Mouse (Mus musculus): ENCODE results near the gene Pcyt1a. TPM values are rescaled to one million over a fixed set of nuclear protein-coding genes. Genes with fewer than 3 reads are reported as not detected.

Pcyt1a gene
- polyA plus RNA-seq, 1 experiment from 2014 or later: 47.6 TPM

DNA sequence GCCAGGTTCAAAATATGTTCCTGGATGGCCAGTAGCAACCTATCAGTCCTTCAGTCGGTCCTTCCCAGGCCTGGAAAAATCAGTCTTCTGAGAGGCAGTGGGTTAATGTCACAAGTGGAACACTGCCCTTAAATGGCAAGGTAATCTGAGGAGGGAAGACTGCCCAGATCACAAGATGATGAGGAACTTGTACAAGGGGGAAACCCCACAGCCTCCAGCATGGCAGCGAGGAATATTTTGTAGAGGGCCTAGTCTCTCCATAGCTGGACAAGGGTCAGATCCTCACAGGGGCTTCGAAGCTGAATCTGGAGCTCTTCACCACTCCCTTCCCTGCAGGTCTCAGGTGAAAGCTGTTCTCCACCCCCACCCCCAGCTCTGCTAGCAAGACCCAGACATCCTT is 27.9 kb upstream of the Pcyt1a start:
- Histone ChIP-seq H3K4me1 (no peaks in the 10 kb centered on the region), H3K27me3 (no peaks in the 10 kb centered on the region), H3K9ac (replicated peaks) (no peak overlapping the region), H3K4me2 (replicated peaks) (no peak overlapping the region), H3K27ac (replicated peaks) (no peak overlapping the region), H3K9me3 (no peaks in the 10 kb centered on the region), H3K4me3 (no peak overlapping the region), H3K36me3 (no peaks in the 10 kb centered on the region)
- 83% methylated on average over 3 of the region's 3 CpGs for WGBS
- no peak for ATAC-seq (replicated peaks)

DNA sequence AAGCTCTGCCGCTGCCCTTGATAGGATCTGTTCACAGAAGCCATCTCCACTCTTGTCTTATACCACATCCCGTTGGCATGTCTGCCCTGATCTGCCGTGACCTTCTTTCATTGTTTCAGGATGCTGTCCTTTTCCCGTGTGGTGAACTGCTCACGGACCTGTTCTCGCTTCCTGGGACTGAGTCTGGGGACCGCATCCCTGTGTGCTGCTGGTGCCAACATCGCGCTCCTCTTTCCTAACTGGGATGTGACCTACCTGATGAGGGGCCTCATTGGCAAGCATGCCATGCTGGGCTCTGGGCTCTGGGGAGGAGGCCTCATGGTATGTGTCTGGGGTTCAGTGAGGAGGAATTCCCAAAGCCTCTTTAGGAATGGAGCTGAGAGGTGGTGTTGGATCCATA is 25.0 kb upstream of the Pcyt1a start:
- no peaks in the 10 kb centered on the region for H3K9me3 ChIP-seq
- 95% methylated on average over 9 of the region's 9 CpGs for WGBS
- no peak overlapping the region for H3K27ac ChIP-seq (replicated peaks)
- H3K4me3 ChIP-seq: no peak overlapping the region
- H3K9ac ChIP-seq (replicated peaks): no peak overlapping the region
- H3K4me2 ChIP-seq (replicated peaks): no peak overlapping the region
- H3K4me1 ChIP-seq: no peaks in the 10 kb centered on the region
- no peak for ATAC-seq (replicated peaks)
- no peaks in the 10 kb centered on the region for H3K27me3 ChIP-seq
- no peaks in the 10 kb centered on the region for H3K36me3 ChIP-seq

DNA sequence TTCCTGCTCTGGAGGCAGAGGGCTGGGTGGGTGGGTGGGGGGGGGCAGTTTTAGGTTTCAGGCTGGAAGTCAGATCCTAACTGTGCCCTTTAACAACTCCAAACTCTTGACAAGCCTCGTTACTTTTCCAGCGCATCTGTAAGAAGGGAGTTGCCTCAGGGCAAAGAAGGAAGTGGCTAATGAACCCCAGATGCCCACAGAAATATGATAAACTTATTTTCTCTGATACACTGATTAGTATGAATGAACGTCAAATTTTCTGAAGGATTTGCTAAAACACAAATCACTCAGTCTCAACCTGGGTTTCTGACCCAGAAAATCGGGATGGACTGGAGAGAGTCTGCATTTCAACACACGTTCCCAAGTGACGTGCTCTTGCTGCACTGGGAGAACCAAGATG is 24.1 kb upstream of the Pcyt1a start:
- no peaks in the 10 kb centered on the region for H3K9me3 ChIP-seq
- no peaks in the 10 kb centered on the region for H3K36me3 ChIP-seq
- no peaks in the 10 kb centered on the region for H3K4me1 ChIP-seq
- H3K4me2 ChIP-seq (replicated peaks): no peak overlapping the region
- no peak overlapping the region for H3K27ac ChIP-seq (replicated peaks)
- no peak overlapping the region for H3K9ac ChIP-seq (replicated peaks)
- no peak for ATAC-seq (replicated peaks)
- WGBS: 81% methylated on average over 6 of the region's 6 CpGs
- no peaks in the 10 kb centered on the region for H3K27me3 ChIP-seq
- H3K4me3 ChIP-seq: no peak overlapping the region

DNA sequence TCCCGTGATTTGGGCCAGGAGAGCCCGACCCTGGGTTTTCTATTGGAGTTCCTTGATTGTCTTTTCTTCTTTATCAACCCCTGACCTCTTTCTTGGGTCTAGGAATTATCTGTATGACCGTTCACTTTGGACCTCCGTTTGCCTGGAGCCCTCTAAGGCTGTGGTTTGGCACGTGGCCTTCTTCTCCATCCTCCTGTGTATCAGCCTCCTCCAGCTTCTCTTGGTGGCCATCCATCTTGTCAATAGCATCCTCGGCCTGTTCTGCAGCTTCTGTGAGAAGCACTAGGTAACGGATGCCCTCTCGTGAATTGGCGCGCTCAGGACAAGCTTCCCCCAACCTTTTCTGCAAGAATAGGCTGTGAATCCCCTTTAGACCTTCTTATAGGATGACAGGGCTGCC is 23.0 kb upstream of the Pcyt1a start:
- WGBS: 86% methylated on average over 10 of the region's 10 CpGs
- H3K36me3 ChIP-seq: no peaks in the 10 kb centered on the region
- no peaks in the 10 kb centered on the region for H3K4me1 ChIP-seq
- H3K4me3 ChIP-seq: no peak overlapping the region
- no peak overlapping the region for H3K4me2 ChIP-seq (replicated peaks)
- ATAC-seq (replicated peaks): no peak
- H3K9me3 ChIP-seq: no peaks in the 10 kb centered on the region
- H3K27me3 ChIP-seq: no peaks in the 10 kb centered on the region
- no peak overlapping the region for H3K27ac ChIP-seq (replicated peaks)
- H3K9ac ChIP-seq (replicated peaks): no peak overlapping the region

DNA sequence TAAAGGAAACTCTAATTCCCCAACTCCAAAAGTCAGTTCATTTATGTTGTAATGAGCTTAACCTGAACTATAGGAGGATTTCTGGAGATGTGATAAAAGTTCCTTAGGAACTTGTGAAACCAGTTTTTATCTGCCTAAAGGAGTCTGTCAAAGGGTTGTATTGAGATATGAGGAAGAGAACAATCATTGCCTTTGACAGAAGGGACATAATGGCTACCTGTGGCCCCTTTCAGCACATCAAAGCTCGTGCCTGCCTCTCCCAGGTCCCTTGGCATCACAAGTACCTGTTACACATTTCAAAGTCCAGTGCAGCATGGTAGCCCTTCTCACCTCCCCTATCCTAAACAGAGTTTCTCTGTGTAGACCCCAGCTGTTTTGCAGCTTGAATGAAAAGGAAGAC is 13.3 kb upstream of the Pcyt1a start:
- 77% methylated on average over 1 of the region's 1 CpGs for WGBS
- no peak overlapping the region for H3K4me3 ChIP-seq
- no peaks in the 10 kb centered on the region for H3K36me3 ChIP-seq
- H3K9me3 ChIP-seq: no peaks in the 10 kb centered on the region
- H3K9ac ChIP-seq (replicated peaks): no peak overlapping the region
- ATAC-seq (replicated peaks): no peak
- no peak overlapping the region for H3K4me2 ChIP-seq (replicated peaks)
- H3K27ac ChIP-seq (replicated peaks): no peak overlapping the region
- peaks cover 14% of the 10 kb centered on the region for H3K4me1 ChIP-seq
- no peaks in the 10 kb centered on the region for H3K27me3 ChIP-seq

DNA sequence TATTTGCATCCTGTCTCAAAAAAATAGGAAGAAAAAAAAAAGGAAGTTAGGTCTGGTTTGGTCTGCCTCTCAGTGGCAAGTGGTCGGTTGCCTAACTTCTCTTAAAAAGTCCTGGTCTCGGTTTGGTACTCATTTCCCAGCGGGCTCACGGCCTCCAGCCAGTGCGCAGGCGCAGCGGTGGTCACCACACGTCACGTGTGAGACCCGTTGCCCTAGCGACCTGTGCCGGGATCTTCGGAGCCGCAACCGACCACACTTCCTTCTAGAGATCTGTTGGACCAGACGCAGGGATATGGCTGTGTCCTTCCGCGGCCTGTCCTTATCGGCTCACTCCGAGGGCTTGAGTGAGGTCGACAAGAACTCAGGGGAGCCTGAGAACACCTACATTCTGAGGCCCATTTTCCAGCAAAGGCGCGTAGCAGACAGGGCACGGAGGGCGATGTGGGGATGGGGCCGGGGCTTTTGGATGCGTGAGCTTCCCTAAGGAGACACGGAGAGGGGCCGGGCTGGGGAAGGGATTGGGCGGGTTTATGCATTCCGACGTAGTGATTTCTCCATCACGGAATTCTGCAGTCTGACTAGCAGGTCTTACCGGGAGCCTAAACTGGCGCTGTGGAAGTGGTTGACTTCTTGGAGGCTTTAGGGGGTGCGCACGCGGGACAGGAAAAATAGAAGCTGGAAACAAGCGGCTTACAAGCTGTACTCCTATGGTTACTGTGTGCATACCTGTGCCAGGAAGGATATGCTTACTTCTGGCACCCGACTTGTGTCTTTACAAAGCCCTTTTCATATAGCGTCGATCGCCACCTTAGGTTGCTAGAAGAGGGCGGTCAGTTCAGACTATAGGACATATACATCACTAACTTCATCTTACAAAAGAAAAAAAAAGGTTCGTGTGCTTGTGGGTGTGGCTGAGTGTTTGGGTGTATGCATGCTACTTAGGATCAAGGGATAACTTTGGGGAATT is 10.9 kb upstream of the Pcyt1a start, which contains the start of gene Tctex1d2:
Tctex1d2 (plus strand) TSS at position 186 of the 967 bp plus-strand sequence.
- H3K4me1 ChIP-seq: peaks cover 14% of the 10 kb centered on the region
- H3K9ac ChIP-seq (replicated peaks): peak within 1 kb of the TSS; percentile 82
- H3K27ac ChIP-seq (replicated peaks): peak within 1 kb of the TSS; percentile 90
- peak within 1 kb of the TSS; percentile 75 for H3K4me3 ChIP-seq
- H3K4me2 ChIP-seq (replicated peaks): peak within 1 kb of the TSS; percentile 71
- WGBS: under 1% methylated on average over 45 of the region's 45 CpGs
- H3K9me3 ChIP-seq: no peaks in the 10 kb centered on the region
- H3K27me3 ChIP-seq: no peaks in the 10 kb centered on the region
- ATAC-seq (replicated peaks): peak; percentile 95
- no peaks in the 10 kb centered on the region for H3K36me3 ChIP-seq

- no peaks in the 10 kb centered on the region for H3K27me3 ChIP-seq
- H3K36me3 ChIP-seq: no peaks in the 10 kb centered on the region
- H3K4me3 ChIP-seq: no peak overlapping the region
- H3K4me1 ChIP-seq: peaks cover 23% of the 10 kb centered on the region
- ATAC-seq (replicated peaks): no peak
- no peak overlapping the region for H3K4me2 ChIP-seq (replicated peaks)
- H3K9ac ChIP-seq (replicated peaks): no peak overlapping the region
- no peak overlapping the region for H3K27ac ChIP-seq (replicated peaks)
- no peaks in the 10 kb centered on the region for H3K9me3 ChIP-seq
- WGBS: 91% methylated on average over 3 of the region's 3 CpGs
Measured at GRCm38 (mm10) chr16:32427506-32427905, 3.2 kb upstream of the Pcyt1a start.

DNA sequence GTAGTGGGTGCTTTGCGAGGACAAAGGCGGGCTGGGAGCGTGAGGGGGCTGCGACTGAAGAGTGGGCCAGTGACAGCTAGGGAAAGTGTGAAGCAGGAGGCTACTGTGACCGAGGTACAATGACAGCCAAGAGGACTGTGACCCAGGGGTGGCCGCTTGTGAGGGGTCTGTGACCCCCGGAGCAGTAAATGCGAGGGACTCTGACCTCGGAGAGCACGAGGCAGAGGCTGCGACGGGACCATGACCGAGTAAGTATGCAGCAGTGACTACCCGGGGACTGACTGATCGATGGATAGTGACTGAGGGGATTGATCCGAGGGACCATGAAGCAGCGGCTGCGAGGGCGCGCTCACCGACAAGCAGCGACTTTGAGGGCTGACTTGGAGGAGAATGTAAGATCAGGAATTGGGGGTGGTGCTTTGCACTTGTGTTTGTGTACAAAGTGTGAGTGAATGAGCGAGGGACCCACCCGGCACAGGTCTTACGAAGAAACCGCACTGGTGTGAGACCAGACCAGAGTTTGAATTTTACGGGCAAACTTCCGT is 398 bp downstream of the Pcyt1a start:
- Histone ChIP-seq H3K27ac (replicated peaks) (peak overlapping the region; percentile 88), H3K27me3 (no peaks in the 10 kb centered on the region), H3K4me1 (peaks cover 24% of the 10 kb centered on the region), H3K4me2 (replicated peaks) (peak overlapping the region; percentile 69), H3K9ac (replicated peaks) (peak overlapping the region; percentile 89), H3K9me3 (no peaks in the 10 kb centered on the region), H3K36me3 (no peaks in the 10 kb centered on the region), H3K4me3 (peak overlapping the region; percentile 83)
- 1% methylated on average over 28 of the region's 28 CpGs for WGBS
- peak; percentile 69 for ATAC-seq (replicated peaks)

DNA sequence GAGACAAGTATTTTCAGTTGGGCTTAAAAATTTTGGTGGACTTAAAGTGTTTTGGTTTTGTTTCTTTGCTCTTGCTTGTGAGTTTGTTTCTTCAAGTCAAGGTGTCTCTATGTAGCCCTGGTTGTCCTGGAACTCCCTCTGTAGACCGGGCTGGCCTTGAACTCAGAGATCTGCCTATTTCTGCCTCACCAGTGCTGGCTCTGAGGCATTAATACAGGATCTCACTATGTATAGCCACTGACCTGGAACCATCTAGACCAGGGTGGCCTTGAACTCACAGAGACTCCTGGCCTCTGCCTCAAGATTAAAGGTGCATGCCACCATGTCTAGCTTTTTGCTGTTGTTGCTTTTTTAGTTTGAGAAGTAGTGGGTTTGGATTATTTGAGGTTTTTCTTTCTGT is 1.2 kb downstream of the Pcyt1a start:
- Histone ChIP-seq H3K4me1 (peaks cover 24% of the 10 kb centered on the region), H3K36me3 (no peaks in the 10 kb centered on the region), H3K27me3 (no peaks in the 10 kb centered on the region), H3K4me2 (replicated peaks) (peak overlapping the region; percentile 69), H3K9ac (replicated peaks) (no peak overlapping the region), H3K27ac (replicated peaks) (no peak overlapping the region), H3K4me3 (peak overlapping the region; percentile 83; the same call in 1 of the 2 replicates), H3K9me3 (no peaks in the 10 kb centered on the region)
- 90% methylated on average over 1 of the region's 1 CpGs for WGBS
- ATAC-seq (replicated peaks): no peak

- Histone ChIP-seq H3K4me2 (replicated peaks) (no peak overlapping the region), H3K4me3 (no peak overlapping the region), H3K27me3 (no peaks in the 10 kb centered on the region), H3K9me3 (no peaks in the 10 kb centered on the region), H3K36me3 (no peaks in the 10 kb centered on the region), H3K27ac (replicated peaks) (no peak overlapping the region), H3K4me1 (peaks cover 24% of the 10 kb centered on the region), H3K9ac (replicated peaks) (no peak overlapping the region)
- WGBS: 89% methylated on average over 2 of the region's 2 CpGs
- no peak for ATAC-seq (replicated peaks)
Measured at GRCm38 (mm10) chr16:32433138-32433537, 2.4 kb downstream of the Pcyt1a start.

DNA sequence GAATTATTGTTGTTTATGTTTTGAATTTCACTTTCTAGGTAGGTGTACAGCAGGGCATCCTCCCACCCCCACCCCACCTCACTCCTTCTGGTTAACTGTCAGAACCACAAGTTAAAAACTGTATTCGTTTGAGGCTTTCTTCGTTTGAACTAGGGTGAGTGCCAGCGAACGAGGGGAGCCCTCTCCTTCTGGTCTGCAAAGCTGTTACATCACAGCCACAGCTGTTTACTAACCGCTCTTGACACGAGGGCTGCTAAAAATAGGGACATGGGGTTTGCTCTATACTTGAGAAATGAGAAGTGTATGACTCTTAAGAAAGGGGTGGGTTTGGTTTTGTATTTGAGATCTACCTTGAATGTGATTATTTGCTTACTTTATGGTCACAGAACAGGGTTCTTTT is 3.3 kb downstream of the Pcyt1a start:
- Histone ChIP-seq H3K4me3 (no peak overlapping the region), H3K36me3 (no peaks in the 10 kb centered on the region), H3K9me3 (no peaks in the 10 kb centered on the region), H3K27me3 (no peaks in the 10 kb centered on the region), H3K9ac (replicated peaks) (no peak overlapping the region), H3K27ac (replicated peaks) (no peak overlapping the region), H3K4me2 (replicated peaks) (no peak overlapping the region), H3K4me1 (peaks cover 24% of the 10 kb centered on the region)
- WGBS: 56% methylated on average over 6 of the region's 6 CpGs
- no peak for ATAC-seq (replicated peaks)

DNA sequence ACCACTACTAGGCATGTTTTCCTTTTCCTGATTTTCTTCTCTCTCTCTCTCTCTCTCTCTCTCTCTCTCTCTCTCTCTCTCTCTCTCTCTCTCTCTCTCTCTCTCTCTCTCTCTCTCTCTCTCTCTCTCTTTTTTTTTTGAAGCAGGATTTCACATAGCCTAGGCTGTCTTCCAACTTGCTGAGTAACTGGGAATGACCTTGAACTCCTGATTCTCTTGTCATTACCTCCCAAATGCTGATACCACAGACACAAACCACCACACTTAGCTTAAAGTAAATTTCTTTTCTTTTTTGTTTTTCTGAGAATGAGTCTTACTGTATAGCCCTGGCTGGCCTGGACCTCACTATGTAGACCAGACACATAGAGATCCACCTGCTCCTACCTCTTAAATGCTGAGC is 4.0 kb downstream of the Pcyt1a start:
- no peak overlapping the region for H3K4me2 ChIP-seq (replicated peaks)
- no peak overlapping the region for H3K27ac ChIP-seq (replicated peaks)
- no peak overlapping the region for H3K9ac ChIP-seq (replicated peaks)
- H3K27me3 ChIP-seq: no peaks in the 10 kb centered on the region
- no peak for ATAC-seq (replicated peaks)
- H3K9me3 ChIP-seq: no peaks in the 10 kb centered on the region
- H3K36me3 ChIP-seq: 0 out of 2 replicates have a peak, but pooled peaks cover under 1% of the 10 kb centered on the region
- peaks cover 19% of the 10 kb centered on the region for H3K4me1 ChIP-seq
- H3K4me3 ChIP-seq: no peak overlapping the region

All from forebrain, embryonic 15.5 days (tissue).